Mouse (Mus musculus) embryo, embryonic 10 days (tissue): ENCODE measurements around the gene Entpd1.
A peak's percentile ranks its signal among the peaks of the same experiment; 100 is the strongest.

ENCODE experiments used
- DNase-seq: peaks from one replicate; pipeline ENCODE4 v3.0.0-alpha.2; 2015; ENCODE audit warnings: low spot score

Entpd1 gene

DNA sequence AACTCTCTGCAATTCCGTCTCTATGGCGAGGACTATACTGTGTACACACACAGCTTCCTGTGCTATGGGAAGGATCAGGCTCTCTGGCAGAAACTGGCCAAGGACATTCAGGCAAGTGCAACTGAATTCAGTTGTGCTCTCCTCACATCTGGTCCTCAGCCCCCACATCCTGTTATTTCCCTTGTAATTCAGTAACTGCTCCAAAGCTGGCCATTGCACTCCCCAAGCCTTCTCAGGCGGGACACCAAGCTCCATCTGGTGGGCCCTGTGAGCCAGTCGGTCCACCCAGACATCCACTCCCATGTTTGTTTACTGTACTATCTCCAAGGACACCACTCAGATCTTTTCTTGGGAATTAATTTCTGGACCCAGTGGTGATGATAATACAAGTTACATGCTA is 114.0 kb downstream of the Entpd1 start:
- no peak for DNase-seq

DNA sequence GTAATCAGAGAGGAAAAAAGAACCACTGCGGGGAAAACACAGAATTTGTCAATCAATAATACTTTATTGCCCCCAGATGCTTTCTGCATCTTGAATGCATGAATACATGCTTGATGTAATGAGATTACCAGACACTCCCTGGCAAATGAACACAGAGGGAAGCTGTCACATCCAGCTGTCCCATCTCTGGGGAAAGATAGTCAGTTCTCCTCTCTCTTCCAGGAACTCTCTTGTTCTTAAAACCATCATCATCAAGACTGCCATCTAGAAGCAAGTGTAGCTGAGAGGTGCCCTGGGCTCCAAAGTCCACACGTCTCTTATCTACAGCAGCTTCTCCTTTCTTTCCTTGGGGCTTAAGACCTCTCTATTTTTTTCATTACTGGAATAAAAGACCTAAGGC is 114.4 kb downstream of the Entpd1 start:
- DNase-seq = no peak

DNA sequence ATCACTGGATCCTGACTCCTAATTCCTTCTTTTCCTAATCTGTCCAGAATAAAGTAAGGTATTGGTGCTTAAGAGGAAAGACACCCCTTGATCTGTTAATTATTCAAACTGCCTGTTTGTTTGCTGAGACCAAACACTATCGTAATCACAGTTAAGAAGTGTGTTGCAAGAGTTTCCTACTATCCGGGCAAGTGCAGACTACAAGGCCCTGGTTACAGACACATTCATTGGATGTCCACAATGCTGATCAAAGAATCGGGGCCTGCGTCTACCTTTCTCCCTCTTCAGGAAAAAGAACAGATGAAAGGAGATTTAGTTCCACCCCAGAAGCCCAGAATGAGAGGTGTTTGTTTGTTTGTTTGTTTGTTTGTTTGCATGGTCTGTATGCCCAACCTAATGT is 116.0 kb downstream of the Entpd1 start:
- DNase-seq = no peak

DNA sequence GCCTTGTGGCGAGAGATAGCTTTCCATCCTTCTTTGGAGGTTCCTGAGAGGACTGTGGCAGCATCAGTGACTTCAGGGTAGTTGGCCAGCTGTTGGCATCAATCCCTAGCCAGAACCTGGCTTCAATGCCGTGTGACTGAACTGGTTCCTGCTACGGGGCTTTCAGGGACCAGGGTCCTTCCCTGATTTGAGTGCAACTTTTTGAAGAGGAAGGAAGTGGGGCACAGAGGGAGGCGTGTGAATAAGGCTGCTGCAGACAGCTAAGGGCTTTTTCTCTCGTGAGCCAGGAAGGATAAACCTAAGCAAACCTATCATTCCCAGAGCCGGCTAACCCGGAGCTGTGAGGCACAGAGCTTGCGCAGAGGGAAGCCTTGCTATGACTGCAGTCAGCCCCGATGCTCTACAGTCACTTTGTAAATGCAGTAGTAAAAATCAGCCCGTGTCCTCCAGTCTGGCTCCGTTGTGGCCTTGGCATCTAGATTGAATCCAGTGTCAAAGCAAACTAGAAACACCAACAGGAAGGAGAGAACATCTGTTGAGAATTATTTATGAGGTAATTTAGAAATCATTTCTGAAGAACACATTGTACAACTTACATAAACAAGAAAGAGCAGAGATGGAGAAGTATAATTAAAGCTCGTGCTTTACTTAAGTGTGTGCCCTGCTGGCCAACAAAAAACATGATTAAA is 116.7 kb downstream of the Entpd1 start:
- no peak for DNase-seq

DNA sequence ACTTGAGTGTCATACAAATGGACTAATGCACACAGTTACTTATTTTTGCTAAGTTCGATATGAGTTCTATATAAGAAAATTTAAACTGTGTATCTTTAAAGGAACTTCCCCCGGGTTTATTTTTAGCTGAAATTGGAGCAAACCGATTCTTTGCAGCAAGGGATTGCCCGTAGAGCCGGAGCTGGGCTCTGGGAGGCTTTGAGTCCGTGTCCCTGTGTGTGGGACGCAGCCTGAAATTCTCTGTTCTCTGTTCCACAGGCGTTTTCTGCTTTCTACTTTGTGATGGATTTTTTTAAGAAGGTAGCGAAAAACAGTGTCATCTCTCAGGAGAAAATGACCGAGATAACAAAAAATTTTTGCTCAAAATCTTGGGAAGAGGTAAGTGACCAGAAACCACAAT is 121.2 kb downstream of the Entpd1 start:
- DNase-seq = no peak

DNA sequence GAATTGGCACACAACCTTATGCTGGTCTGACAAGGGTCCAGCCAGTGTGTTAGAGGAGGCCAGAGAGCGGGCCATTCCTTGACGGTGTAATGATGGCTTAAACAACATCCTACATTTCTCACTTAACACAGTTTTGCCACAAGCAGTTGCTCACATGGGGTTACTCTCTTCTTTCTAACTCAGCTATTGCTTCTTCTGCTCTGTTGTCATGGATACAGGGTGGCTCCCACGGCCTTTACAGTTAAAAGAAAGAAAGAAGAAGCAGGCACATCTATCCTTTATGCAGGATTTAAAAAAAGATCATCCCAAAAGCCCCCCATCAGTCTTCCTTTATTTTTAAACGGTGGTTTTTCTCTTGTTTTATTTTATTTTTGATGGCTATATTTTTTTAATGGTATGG is 121.7 kb downstream of the Entpd1 start:
- DNase-seq = no peak

DNA sequence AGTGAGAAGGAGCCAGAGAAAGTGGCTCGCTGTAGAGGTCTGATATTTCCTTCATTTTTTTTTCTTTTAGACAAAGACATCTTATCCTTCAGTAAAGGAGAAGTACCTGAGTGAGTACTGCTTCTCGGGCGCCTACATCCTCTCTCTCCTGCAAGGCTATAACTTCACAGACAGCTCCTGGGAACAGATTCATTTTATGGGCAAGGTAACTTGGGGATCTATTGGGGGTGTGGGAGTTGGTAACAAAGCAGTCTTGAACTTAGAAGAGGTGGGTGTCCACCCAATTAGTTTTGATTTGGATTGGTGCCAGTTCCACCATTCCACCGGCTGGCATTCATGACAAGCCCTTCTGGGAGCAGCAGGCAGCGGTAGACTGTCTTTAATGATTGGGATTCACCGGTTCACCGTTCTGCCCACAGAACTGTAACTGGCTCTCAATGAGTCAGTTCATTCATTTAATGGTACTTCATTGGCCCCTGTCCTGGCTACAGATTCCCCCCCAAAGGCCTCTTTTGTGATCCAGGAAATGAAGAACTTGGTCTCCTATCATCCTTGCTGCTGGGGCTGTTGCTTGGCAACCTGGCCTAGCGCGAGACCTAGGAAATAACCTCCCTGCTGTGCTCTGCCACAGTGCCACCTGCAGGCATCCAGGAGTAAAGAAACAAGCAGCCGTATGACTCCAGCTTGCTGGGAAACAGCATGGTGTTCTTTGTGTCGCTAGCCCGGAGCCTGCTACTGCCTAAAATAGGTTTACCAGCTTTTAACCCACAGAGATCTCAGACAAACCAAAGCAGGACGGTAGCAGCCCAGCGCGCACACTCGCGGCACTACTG is 124.7 kb downstream of the Entpd1 start:
- peak; percentile 93 for DNase-seq

DNA sequence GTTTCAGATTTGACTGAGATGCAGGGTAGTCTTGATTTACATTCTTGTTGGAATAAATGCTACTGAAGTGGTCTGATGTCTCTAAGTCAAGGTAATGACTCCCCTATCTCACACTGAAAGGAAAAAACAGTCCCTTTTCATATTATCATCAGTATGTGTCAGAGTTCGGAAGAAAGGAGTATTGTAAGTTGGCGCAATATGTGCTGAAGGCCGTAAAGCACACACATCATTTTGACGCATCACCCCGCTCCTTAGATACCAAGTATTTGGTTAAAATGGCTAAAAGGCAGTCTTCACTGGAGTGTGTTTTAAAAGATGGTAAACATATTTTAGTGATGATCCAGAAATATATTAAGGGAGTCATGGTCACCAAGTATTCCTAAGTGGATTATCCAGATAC is 125.4 kb downstream of the Entpd1 start:
- no peak for DNase-seq

DNA sequence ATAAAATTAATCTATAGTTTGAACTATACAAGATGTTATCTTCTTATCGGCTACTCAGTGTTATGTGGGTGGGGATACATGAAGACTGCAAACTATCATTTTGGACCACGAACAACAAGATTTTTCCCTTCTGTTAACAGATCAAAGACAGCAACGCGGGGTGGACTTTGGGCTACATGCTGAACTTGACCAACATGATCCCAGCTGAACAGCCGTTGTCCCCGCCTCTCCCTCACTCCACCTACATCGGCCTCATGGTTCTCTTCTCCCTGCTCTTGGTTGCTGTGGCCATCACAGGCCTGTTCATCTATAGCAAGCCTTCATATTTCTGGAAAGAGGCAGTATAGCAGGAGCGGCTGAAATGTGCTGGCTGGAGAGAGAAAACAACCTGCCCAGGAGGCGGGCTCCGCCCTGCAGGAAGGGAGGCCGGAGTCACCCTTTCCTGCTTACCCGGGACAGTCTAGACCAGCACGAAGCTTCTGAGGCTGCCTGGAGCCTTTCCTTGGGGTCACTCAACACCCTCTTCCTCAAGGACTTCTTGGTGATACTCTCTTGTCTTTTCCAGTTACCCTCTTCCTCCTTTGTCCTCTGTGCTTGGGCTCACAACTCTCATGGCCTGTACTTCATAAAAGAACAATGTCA is 126.6 kb downstream of the Entpd1 start:
- no peak for DNase-seq

DNA sequence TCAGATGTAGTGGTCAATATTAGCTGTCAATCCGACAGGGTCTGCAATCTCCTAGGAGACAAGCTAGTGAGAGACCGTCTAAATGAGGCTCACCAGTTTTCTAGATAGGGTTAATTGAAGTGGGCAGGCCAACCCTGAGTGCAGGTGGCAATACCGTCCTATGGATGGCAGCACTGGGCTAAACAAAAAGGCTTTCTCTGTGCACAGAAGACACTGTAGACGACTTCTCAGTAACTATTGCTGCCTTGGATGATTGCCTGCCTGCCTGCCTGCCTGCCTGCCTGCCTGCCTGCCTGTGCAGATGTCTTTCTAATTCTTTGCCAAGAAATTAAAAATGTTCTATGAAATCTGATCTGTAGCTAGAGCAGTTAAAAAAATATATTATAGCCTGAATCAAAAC is 134.4 kb downstream of the Entpd1 start:
- no peak for DNase-seq

DNA sequence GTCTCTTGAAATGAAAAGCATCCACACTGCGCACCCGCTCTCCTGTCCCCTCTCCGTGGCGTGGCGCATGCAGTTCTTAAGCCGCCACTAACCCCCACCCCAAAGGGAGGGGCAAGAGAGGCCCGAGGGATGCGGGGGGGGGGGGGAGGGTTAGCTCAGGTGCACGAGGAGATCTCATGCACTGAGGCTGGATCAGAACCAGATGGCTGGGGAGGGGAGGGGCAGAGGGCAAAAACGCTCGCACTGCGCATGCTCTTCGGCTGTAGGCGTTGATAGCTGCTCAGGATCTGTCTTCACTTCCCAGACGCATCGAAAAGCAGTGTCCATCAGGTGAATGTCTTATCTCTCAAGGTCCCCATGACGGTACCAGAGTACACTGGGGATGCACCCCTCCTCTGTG is 136.4 kb downstream of the Entpd1 start, which contains the start of gene Cc2d2b:
Gene Cc2d2b, plus strand, starts transcription at position 195 of the 400 bp plus-strand sequence.
- no peak for DNase-seq

DNA sequence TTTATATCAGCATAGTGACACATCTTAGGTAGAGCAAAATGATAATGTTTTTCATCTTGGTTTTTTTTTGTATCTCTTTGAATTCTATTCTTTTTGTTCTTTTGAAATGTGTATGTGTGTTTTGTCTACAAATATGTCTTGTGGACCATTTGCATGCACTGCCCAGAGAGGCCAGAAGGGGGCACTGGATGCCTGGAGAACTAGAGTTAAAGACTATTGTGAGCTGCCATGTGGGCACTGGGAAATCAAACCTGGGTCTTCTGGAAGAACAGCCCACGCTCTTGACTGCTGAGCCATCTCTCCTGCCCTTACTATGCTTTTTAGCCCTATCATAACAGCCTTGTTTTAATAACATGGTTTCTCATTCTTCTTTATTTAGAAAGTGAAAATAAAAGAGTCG is 142.1 kb downstream of the Entpd1 start:
- peak; percentile 47 for DNase-seq

DNA sequence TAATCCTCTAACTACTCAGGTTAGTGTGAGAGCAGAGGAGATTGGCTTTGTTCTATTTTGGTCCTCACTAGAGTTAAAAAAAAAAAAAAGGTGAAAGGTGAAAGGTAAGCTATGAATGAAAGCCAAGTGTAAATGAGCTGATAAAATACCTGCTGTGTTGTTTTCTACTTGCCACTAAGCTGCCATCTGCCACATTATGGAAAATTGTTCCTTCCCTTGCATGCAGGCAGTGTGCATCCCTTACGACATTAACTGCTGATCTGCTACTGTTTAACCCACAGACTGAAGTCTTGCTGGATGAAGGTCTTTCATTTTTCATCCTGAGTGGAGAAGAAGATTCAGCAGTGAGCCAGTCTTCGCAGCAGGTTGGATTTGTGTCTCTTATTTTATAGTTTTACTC is 147.9 kb downstream of the Entpd1 start:
- DNase-seq = no peak

DNA sequence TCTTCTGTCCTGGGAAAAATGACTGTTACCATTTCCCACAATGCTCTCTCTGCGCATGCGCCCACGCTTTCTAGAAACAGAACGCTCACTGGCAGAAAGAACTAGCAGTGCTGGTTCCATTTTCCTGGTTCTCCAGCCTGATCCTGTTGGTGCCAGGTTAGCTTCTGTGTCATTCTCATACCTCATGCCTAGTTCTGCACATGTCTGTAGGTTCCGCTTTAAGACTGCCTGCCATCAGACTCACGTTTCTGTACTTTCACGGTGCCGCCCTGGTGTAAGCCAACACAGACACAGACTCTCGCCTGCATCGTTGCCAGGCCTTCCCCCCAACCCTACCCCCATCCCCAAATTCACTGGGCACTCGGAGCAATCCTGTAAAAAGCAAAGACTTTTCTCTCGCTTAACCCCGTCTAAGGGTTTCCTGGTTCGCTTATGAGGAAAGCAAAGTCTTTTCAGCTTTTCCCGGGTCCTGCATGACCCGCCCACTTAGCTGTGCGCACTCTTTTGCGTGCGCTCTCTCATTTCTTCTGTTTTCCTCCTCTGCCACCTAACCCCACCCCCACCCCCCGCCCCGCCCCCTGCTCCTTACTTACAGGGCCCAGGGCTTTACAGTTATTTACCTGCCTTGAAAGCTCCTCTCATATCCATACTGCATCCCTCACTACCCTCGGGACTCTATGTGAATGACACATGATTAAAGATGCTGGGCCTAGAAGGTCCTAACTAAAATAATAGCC is 150.0 kb downstream of the Entpd1 start:
- peak; percentile 17 for DNase-seq

DNA sequence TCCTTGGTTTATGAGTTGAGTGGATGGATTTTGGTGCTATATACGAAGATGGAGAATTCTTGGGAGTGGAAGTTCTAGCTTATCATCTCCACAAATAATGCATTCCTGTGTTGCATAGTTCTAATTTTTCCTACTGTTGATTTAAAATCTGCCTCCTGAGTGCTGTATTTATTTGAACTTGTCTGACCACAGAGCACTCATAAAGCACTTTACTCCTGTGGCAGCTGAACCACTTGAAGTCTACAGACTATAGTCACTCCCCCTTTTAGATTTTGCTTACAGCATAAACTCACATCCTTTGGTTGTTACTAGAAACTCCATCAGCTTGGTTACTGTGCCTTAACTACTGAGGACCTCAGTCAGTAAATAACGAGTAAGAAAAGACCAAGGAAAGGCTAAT is 155.0 kb downstream of the Entpd1 start:
- DNase-seq = no peak

DNA sequence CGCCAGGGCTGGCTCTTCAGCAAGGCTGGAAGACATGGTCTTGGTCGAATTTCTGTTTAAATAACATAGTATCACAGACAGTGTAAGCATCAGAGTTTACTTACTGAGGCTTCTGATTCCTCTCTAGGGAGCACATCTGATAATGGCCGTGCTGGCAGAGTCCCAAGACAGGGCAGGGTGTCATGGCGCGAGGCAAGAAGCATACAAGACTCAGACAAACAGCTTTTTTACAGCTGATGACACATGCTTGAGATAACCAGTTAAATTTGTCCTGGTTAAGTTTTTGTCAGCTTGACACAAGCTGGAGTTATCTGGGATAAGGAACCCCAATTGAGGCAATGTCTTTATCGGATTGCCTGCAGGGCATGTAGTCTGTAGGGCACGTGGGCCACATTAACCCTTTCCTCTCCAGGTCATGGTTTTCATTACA is 157.2 kb downstream of the Entpd1 start:
- no peak for DNase-seq

DNA sequence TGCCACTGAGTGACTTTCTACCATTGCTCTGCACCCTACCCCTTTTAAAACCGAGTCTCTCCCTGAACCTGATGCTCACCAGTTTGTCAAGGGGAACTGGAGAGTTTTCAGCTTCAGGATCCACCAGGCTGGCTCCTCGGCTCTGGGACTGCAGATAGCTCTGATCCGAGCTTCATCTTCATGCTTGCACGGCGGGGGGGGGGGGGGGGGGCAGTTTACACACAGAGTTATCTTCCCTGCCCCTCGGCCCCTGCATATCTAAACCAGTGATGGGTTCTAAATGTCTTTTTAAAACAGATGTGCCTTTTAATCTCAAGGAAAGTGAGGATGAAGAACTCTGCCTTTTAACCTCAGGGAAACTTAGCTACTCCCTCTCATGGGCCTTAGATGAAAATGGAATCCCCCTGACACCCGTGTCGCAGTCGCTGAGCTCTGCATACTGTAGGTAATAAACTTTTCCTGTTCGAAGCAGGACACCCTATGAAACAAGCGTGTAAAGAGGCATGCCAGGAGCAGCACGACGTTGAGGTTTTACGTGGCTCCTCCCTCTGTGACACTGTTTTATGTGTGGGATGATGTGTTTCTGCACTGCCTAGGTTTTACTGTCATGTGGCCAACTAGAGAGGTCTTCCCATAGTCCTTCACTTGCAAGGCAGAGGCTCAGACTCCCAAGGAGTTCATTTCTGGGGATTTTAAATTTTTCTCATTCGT is 176.0 kb downstream of the Entpd1 start:
- no peak for DNase-seq

DNA sequence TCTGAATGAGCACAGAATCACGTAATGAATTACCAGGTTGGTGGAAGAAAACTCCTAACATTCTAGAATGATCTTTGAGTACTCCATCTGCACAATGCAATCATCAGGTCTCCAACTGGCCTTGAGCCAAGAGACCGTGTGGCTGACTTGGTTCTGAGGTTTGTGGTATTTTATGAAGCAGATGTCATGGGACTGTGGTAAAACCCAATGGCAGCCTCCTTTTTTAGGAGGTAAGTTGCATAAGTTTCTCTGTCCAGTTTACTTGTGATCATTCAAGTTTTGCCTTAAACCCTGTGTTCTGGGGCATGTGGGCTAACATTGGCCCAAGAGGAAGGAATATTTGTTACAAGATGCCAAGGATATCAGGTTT is 176.5 kb downstream of the Entpd1 start:
- DNase-seq = no peak
